Mouse (Mus musculus) heart, adult 2 months (tissue): ENCODE data around the gene Hint2. TPM values are rescaled to one million over a fixed set of nuclear protein-coding genes. Genes with fewer than 3 reads are reported as not detected.

Source experiments
- DNase-seq, 2 experiments: peaks; one replicate each; pipeline ENCODE4 v3.0.0; 2021
- H3K27ac ChIP-seq: fragments of 200-600 bp; 2 replicates; pipeline ENCODE4 v1.8.1; 2022
- H3K27me3 ChIP-seq: fragments of 200-500 bp; 2 replicates; pipeline ENCODE4 v1.6.1; 2012; ENCODE audit warnings: mild to moderate bottlenecking, low read length, inconsistent platforms, mixed read lengths; ENCODE audit not compliant: control insufficient read depth, insufficient read depth
- H3K36me3 ChIP-seq: fragments of 200-500 bp; 2 replicates; pipeline ENCODE4 v1.6.1; 2012; ENCODE audit warnings: low read length, inconsistent platforms; ENCODE audit not compliant: control insufficient read depth, insufficient read depth
- H3K4me1 ChIP-seq: fragments of 200-500 bp; 2 replicates; pipeline ENCODE4 v1.6.1; 2011; ENCODE audit warnings: low read length; ENCODE audit not compliant: control insufficient read depth, insufficient read depth
- H3K4me3 ChIP-seq: fragments of 200-600 bp; 2 replicates; pipeline ENCODE4 v1.8.1; 2022
- H3K79me2 ChIP-seq: fragments of 200-500 bp; replicated peaks from 2 replicates; pipeline ENCODE4 v1.6.1; 2012; ENCODE audit warnings: mild to moderate bottlenecking, inconsistent platforms, low read length, moderate library complexity, mixed read lengths; ENCODE audit not compliant: control insufficient read depth, insufficient read depth
- H3K9ac ChIP-seq: fragments of 200-500 bp; 2 replicates; pipeline ENCODE4 v1.6.1; 2012; ENCODE audit warnings: low read depth, mild to moderate bottlenecking, control low read depth, inconsistent platforms, low read length, mixed read lengths
- CTCF ChIP-seq: fragments of 200-600 bp; IDR thresholded peaks from 2 replicates; pipeline ENCODE4 v1.8.1; 2022; ENCODE audit warnings: antibody characterized with exemption, mild to moderate bottlenecking, moderate library complexity
- EP300 ChIP-seq: fragments of 200-500 bp; IDR thresholded peaks from 2 replicates; pipeline ENCODE4 v1.6.1; 2011; ENCODE audit warnings: low read depth, low read length, control low read depth; ENCODE audit not compliant: insufficient read depth
- POLR2A ChIP-seq: fragments of 200-500 bp; IDR thresholded peaks from 2 replicates; pipeline ENCODE4 v1.6.1; 2011; ENCODE audit warnings: mild to moderate bottlenecking, low read depth, low read length, control low read depth; ENCODE audit not compliant: insufficient read depth
- WGBS: fragments of 180-500 bp; shearing (Covaris S2); methylation state at CpG from one replicate; pipeline ENCODE4 v1.1.7; 2018; 5-methylcytosine and 5-hydroxymethylcytosine counted together
- intact Hi-C: fragments of 180-260 bp; cut with DNase I; formaldehyde crosslinking; loops from one replicate; pipeline ENCODE4 v1.15.1; 2025
- microRNA-seq, 2 experiments: library from miRNA; unstranded; fragments of <30 nt; microRNA quantifications; one replicate each; pipeline ENCODE4 v1.2.0; 2021
- polyA plus RNA-seq: library from polyadenylated mRNA; depleted of rRNA; stranded (reverse); fragments of >200 nt; gene quantifications from 2 replicates; pipeline ENCODE4 v1.2.3, GENCODE M21; 2012; rRNA removed
- total RNA-seq, 2 experiments: library from RNA; stranded (reverse); gene quantifications; 2 replicates each; pipeline ENCODE4 v1.2.3; 2021

Gene Hint2
- total and polyA plus RNA-seq, 3 experiments: 143 to 165 (median 155) TPM

DNA sequence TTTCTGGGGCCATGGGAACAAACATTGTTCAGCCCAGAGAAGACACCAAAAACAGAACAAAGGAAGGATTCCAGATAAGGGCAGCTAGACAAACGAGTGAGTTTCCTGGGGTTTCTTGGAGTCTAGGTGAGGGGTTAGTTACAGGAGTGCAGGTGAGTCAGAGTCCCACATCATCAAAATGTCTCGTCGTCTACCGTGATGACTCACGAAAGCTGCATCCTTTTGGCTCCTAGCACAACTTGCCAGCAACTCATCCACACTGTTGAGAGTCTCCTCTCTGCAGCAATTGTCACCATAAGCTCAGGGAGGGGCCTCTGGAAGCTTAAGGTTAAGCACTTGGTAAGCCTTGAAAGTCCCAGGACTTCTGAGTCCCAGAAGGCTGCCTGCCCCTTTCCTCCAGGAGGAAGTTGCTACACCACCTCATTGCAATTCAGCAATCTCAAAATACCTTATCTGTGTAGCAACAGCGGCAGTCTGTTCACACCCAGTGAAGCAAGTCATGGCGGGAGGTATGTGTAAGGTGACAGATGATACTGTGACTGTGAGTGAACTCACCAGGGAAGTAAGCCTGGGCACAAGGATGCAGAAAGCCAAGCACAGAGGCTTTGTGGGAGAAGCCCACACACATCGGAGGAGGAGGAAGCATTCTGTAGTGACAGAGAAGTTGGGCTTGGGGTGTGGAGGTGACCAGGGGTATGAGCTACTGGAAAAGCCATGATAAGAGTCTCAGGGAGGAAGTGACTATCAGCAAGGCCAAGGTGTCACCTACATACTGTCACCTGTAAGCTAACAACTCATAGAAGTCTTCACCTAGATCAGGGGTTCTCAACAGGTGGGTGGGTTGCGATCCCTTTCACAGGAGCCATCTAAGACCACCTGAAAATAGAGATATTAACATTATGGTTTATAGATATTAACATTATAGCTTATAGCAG, 51.2 kb downstream of the Hint2 start:
- TF ChIP-seq POLR2A: no peak
- no peak for TF ChIP-seq EP300
- no peak for TF ChIP-seq CTCF
- H3K4me1 ChIP-seq: no peaks in the 10 kb centered on the region
- H3K27ac ChIP-seq: no peak overlapping the region
- WGBS: 36% methylated on average over 9 of the region's 9 CpGs
- intact Hi-C loops: no loop called here
- H3K9ac ChIP-seq: no peak overlapping the region
- H3K4me3 ChIP-seq: no peak overlapping the region
- no peaks in the 10 kb centered on the region for H3K79me2 ChIP-seq
- no peak for DNase-seq
- H3K27me3 ChIP-seq: no peaks in the 10 kb centered on the region
- no peaks in the 10 kb centered on the region for H3K36me3 ChIP-seq

Small RNAs within 50 kb of the gene (microRNA-seq; reads per million reads assigned to microRNA genes)
- gene Gm25262: 0 to 0.56 reads per million in 2 experiments

Other genes starting within 250 kb of the Hint2 start
- not detected for gene Fam166b, start 227.3 kb downstream of the Hint2 start, total RNA-seq
- 1.4 TPM in 1 of 2 replicates, not detected in the other for gene Fam166b, start 227.3 kb downstream of the Hint2 start, polyA plus RNA-seq
- 10 to 100 TPM; 36.6 to 37.5 TPM for gene Tesk1, start 214.5 kb downstream of the Hint2 start, total RNA-seq
- gene Tesk1, start 214.5 kb downstream of the Hint2 start, polyA plus RNA-seq: 51.5 and 52.6 TPM in 2 replicates
- gene Cd72, start 201.8 kb downstream of the Hint2 start, total RNA-seq: 1 to 10 TPM in 1 of 2 experiments, under 1 TPM in 1; 0.97 to 1.0 TPM
- gene Cd72, start 201.8 kb downstream of the Hint2 start, polyA plus RNA-seq: 1.8 and 4.8 TPM in 2 replicates
- under 1 TPM in 1 of 2 experiments, not detected in 1; 0.31 TPM for gene Sit1, start 172.7 kb downstream of the Hint2 start, total RNA-seq
- gene Sit1, start 172.7 kb downstream of the Hint2 start, polyA plus RNA-seq: not detected in 2 replicates
- gene Ccdc107, start 163.6 kb downstream of the Hint2 start, total RNA-seq: 10 to 100 TPM; 29.8 to 33.8 TPM
- 50.8 and 67.9 TPM in 2 replicates for gene Ccdc107, start 163.6 kb downstream of the Hint2 start, polyA plus RNA-seq
- gene Arhgef39, start 156.8 kb downstream of the Hint2 start, total RNA-seq: under 1 TPM; 0.30 to 0.31 TPM
- 1.6 and 1.7 TPM in 2 replicates for gene Arhgef39, start 156.8 kb downstream of the Hint2 start, polyA plus RNA-seq
- under 1 TPM; 0.11 to 0.34 TPM for gene Car9, start 149.5 kb downstream of the Hint2 start, total RNA-seq
- 0.32 and 0.55 TPM in 2 replicates for gene Car9, start 149.5 kb downstream of the Hint2 start, polyA plus RNA-seq
- gene Tpm2, start 132.7 kb downstream of the Hint2 start, total RNA-seq: 10 to 100 TPM; 35.4 to 41.2 TPM
- gene Tpm2, start 132.7 kb downstream of the Hint2 start, polyA plus RNA-seq: 41.8 and 44.9 TPM in 2 replicates
- gene Creb3, start 94.1 kb downstream of the Hint2 start, total RNA-seq: 10 to 100 TPM; 44.0 to 46.5 TPM
- gene Creb3, start 94.1 kb downstream of the Hint2 start, polyA plus RNA-seq: 29.8 and 36.8 TPM in 2 replicates
- gene Tln1, start 93.8 kb downstream of the Hint2 start, total RNA-seq: 100 to 1,000 TPM; 105 to 109 TPM
- 53.1 and 67.0 TPM in 2 replicates for gene Tln1, start 93.8 kb downstream of the Hint2 start, polyA plus RNA-seq
- 10 to 100 TPM; 29.4 to 31.7 TPM for gene Rgp1, start 77.8 kb downstream of the Hint2 start, total RNA-seq
- 38.1 and 47.5 TPM in 2 replicates for gene Rgp1, start 77.8 kb downstream of the Hint2 start, polyA plus RNA-seq
- gene Gba2, start 77.6 kb downstream of the Hint2 start, total RNA-seq: 10 to 100 TPM; 11.5 to 13.2 TPM
- gene Gba2, start 77.6 kb downstream of the Hint2 start, polyA plus RNA-seq: 18.2 and 27.4 TPM in 2 replicates
- under 1 TPM; 0.52 to 0.57 TPM for gene Msmp, start 72.0 kb downstream of the Hint2 start, total RNA-seq
- 0.62 and 0.67 TPM in 2 replicates for gene Msmp, start 72.0 kb downstream of the Hint2 start, polyA plus RNA-seq
- 10 to 100 TPM; 35.9 to 43.4 TPM for gene Npr2, start 24.5 kb downstream of the Hint2 start, total RNA-seq
- 57.0 and 63.0 TPM in 2 replicates for gene Npr2, start 24.5 kb downstream of the Hint2 start, polyA plus RNA-seq
- gene Spag8, start 2.9 kb downstream of the Hint2 start, total RNA-seq: under 1 TPM in 1 of 2 experiments, not detected in 1; 0.29 TPM
- gene Spag8, start 2.9 kb downstream of the Hint2 start, polyA plus RNA-seq: 0.44 and 2.0 TPM in 2 replicates
- gene Tmem8b, start 12.5 kb upstream of the Hint2 start, total RNA-seq: 10 to 100 TPM; 17.9 to 18.2 TPM
- gene Tmem8b, start 12.5 kb upstream of the Hint2 start, polyA plus RNA-seq: 21.1 and 22.2 TPM in 2 replicates
- gene Fam221b, start 12.7 kb upstream of the Hint2 start, total RNA-seq: under 1 TPM; 0.16 to 0.43 TPM
- gene Fam221b, start 12.7 kb upstream of the Hint2 start, polyA plus RNA-seq: 0.18 and 0.35 TPM in 2 replicates
- not detected for gene Olfr70, start 44.3 kb upstream of the Hint2 start, total RNA-seq
- gene Olfr70, start 44.3 kb upstream of the Hint2 start, polyA plus RNA-seq: not detected in 2 replicates
- not detected for gene Olfr71, start 53.8 kb upstream of the Hint2 start, total RNA-seq
- gene Olfr71, start 53.8 kb upstream of the Hint2 start, polyA plus RNA-seq: not detected in 2 replicates
- 1 to 10 TPM; 4.0 to 4.7 TPM for gene Hrct1, start 70.7 kb upstream of the Hint2 start, total RNA-seq
- 8.8 and 10.7 TPM in 2 replicates for gene Hrct1, start 70.7 kb upstream of the Hint2 start, polyA plus RNA-seq
- 1 to 10 TPM; 4.4 to 4.8 TPM for gene Spaar, start 73.6 kb upstream of the Hint2 start, total RNA-seq
- gene Spaar, start 73.6 kb upstream of the Hint2 start, polyA plus RNA-seq: 5.2 and 7.8 TPM in 2 replicates
- gene Olfr159, start 114.5 kb upstream of the Hint2 start, total RNA-seq: not detected
- gene Olfr159, start 114.5 kb upstream of the Hint2 start, polyA plus RNA-seq: not detected in 2 replicates
- gene Olfr156, start 167.4 kb upstream of the Hint2 start, total RNA-seq: not detected
- not detected in 2 replicates for gene Olfr156, start 167.4 kb upstream of the Hint2 start, polyA plus RNA-seq
- gene Olfr157, start 183.7 kb upstream of the Hint2 start, total RNA-seq: not detected
- not detected in 2 replicates for gene Olfr157, start 183.7 kb upstream of the Hint2 start, polyA plus RNA-seq
- gene Olfr155, start 195.1 kb upstream of the Hint2 start, total RNA-seq: not detected
- not detected in 2 replicates for gene Olfr155, start 195.1 kb upstream of the Hint2 start, polyA plus RNA-seq
- gene Reck, start 219.1 kb upstream of the Hint2 start, total RNA-seq: 1 to 10 TPM; 5.4 to 5.6 TPM
- 6.4 and 9.0 TPM in 2 replicates for gene Reck, start 219.1 kb upstream of the Hint2 start, polyA plus RNA-seq